Mouse (Mus musculus) neural tube, embryonic 11.5 days (tissue): ENCODE results near the gene Vmo1. TPM values are rescaled to one million over a fixed set of nuclear protein-coding genes. Genes with fewer than 3 reads are reported as not detected.

Source experiments
- ATAC-seq: fragments of 200-750 bp; cut with Nextera tagmentation; 2 replicates; pipeline ENCODE4 v1.8.0; 2017; ENCODE audit warnings: moderate number of reproducible peaks, mild to moderate bottlenecking, moderate TSS enrichment, moderate library complexity; ENCODE audit not compliant: insufficient read depth, low FRiP score, low TSS enrichment
- DNase-seq: peaks from one replicate; pipeline ENCODE4 v3.0.0-alpha.2; 2015; ENCODE audit warnings: low spot score
- H3K27ac ChIP-seq: fragments of 300-500 bp; sonication (generic); 2 replicates; pipeline ENCODE4 v1.5.1; 2014; ENCODE audit warnings: low read depth, mild to moderate bottlenecking, low read length
- H3K27me3 ChIP-seq: fragments of 300-500 bp; sonication (generic); 2 replicates; pipeline ENCODE4 v1.6.1; 2014; ENCODE audit warnings: mild to moderate bottlenecking, low read length, mixed read lengths; ENCODE audit not compliant: control insufficient read depth, insufficient read depth
- H3K36me3 ChIP-seq: fragments of 300-500 bp; sonication (generic); 2 replicates; pipeline ENCODE4 v1.6.1; 2014; ENCODE audit warnings: mild to moderate bottlenecking, low read length, moderate library complexity, mixed read lengths; ENCODE audit not compliant: control insufficient read depth, insufficient read depth
- H3K4me1 ChIP-seq: fragments of 300-500 bp; sonication (generic); 2 replicates; pipeline ENCODE4 v1.6.1; 2014; ENCODE audit warnings: low read length, mixed read lengths; ENCODE audit not compliant: control insufficient read depth, insufficient read depth
- H3K4me2 ChIP-seq: fragments of 300-500 bp; sonication (generic); 2 replicates; pipeline ENCODE4 v1.6.1; 2014; ENCODE audit warnings: low read depth, mild to moderate bottlenecking, moderate library complexity
- H3K4me3 ChIP-seq: fragments of 300-500 bp; sonication (generic); 2 replicates; pipeline ENCODE4 v1.5.1; 2014; ENCODE audit warnings: low read depth, low read length
- H3K9ac ChIP-seq: fragments of 300-500 bp; sonication (generic); 2 replicates; pipeline ENCODE4 v1.6.1; 2014; ENCODE audit warnings: mild to moderate bottlenecking, low read length
- H3K9me3 ChIP-seq: fragments of 300-500 bp; sonication (generic); 2 replicates; pipeline ENCODE4 v1.6.1; 2016; ENCODE audit warnings: low read length; ENCODE audit not compliant: control insufficient read depth
- WGBS: fragments of 180-500 bp; shearing (Covaris S2); extraction: QIAGEN DNeasy Blood & Tissue Kit; methylation state at CpG from one replicate; pipeline ENCODE4 v1.1.7; 2014; 5-methylcytosine and 5-hydroxymethylcytosine counted together
- polyA plus RNA-seq: library from polyadenylated mRNA; unstranded; fragments of >200 nt; fragmentation: Nextera tagmentation; extraction: Ambion mirVana; gene quantifications from 2 replicates; pipeline ENCODE4 v1.2.1, GENCODE M21; 2014

Gene Vmo1
- polyA plus RNA-seq, 1 experiment from 2014 or later = not detected

- H3K36me3 ChIP-seq = no peaks in the 10 kb centered on the region
- DNase-seq = no peak
- no peak for ATAC-seq
- H3K4me2 ChIP-seq = no peak overlapping the region
- 57% methylated on average over 11 of the region's 11 CpGs for WGBS
- no peak overlapping the region for H3K4me3 ChIP-seq
- no peaks in the 10 kb centered on the region for H3K9me3 ChIP-seq
- H3K9ac ChIP-seq = no peak overlapping the region
- H3K27me3 ChIP-seq = no peaks in the 10 kb centered on the region
- no peaks in the 10 kb centered on the region for H3K4me1 ChIP-seq
- H3K27ac ChIP-seq = no peak overlapping the region
Observed at GRCm38 (mm10) chr11:70513520-70513919, 896 bp downstream of the Vmo1 start.

- WGBS = 87% methylated on average over 7 of the region's 7 CpGs
- no peak overlapping the region for H3K4me3 ChIP-seq
Observed at GRCm38 (mm10) chr11:70512709-70513342, 1.6 kb downstream of the Vmo1 start.

DNA sequence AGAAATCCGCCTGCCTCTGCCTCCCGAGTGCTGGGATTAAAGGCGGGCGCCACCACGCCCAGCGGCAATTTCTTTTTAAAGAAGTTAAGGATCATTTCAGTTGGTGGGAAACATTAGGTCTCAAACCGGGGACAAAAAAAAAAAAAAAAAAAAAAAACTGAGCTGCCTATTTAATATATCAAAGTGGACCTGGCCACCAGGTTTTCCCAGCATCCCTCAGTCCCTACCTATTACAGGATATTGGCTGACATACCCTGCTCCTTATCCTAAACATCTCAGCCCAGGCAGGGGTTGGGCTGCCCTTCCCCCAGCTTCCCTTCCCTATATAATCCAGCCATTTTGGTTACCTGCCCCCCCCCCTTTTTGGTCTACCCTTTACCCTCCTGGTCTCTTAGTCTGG is 2.6 kb downstream of the Vmo1 start:
- H3K27me3 ChIP-seq = no peaks in the 10 kb centered on the region
- no peaks in the 10 kb centered on the region for H3K4me1 ChIP-seq
- WGBS = 95% methylated on average over 7 of the region's 7 CpGs
- no peak overlapping the region for H3K27ac ChIP-seq
- no peak overlapping the region for H3K4me3 ChIP-seq
- H3K36me3 ChIP-seq = no peaks in the 10 kb centered on the region
- DNase-seq = no peak
- no peak overlapping the region for H3K9ac ChIP-seq
- ATAC-seq = no peak
- H3K4me2 ChIP-seq = no peak overlapping the region
- H3K9me3 ChIP-seq = no peaks in the 10 kb centered on the region

More at GRCm38 (mm10) chr11:70512709-70513342, 1.6 kb downstream of the Vmo1 start:
- Histone ChIP-seq H3K9ac (no peak overlapping the region), H3K27ac (no peak overlapping the region), H3K27me3 (no peaks in the 10 kb centered on the region), H3K4me1 (no peaks in the 10 kb centered on the region), H3K4me2 (no peak overlapping the region), H3K36me3 (no peaks in the 10 kb centered on the region), H3K9me3 (no peaks in the 10 kb centered on the region)
- DNase-seq (no peak), ATAC-seq (no peak)

DNA sequence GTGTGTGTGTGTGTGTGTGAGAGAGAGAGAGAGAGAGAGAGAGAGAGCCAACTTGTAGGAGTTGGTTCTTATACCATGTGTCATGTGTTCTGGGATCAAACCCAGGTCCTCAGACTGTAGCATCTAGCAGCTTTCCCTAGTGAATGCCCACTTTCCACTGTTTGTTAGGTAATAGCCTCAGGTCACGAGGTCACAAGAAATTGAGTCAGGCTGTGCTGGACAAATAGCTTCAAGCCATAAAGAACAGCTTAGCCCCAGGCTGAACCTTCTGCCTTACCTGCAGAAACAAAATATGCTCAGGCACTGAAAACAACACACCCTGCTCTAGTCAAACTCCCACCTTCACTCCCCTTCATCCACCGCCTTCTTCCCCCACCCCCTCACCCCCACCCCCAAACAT is 3.2 kb downstream of the Vmo1 start:
- ATAC-seq (no peak), DNase-seq (no peak)
- no peaks in the 10 kb centered on the region for H3K4me1 ChIP-seq
- no peak overlapping the region for H3K4me3 ChIP-seq
- no peaks in the 10 kb centered on the region for H3K36me3 ChIP-seq
- no peak overlapping the region for H3K27ac ChIP-seq
- no peak overlapping the region for H3K9ac ChIP-seq
- no peaks in the 10 kb centered on the region for H3K9me3 ChIP-seq
- 80% methylated on average over 2 of the region's 2 CpGs for WGBS
- no peak overlapping the region for H3K4me2 ChIP-seq
- H3K27me3 ChIP-seq = no peaks in the 10 kb centered on the region

DNA sequence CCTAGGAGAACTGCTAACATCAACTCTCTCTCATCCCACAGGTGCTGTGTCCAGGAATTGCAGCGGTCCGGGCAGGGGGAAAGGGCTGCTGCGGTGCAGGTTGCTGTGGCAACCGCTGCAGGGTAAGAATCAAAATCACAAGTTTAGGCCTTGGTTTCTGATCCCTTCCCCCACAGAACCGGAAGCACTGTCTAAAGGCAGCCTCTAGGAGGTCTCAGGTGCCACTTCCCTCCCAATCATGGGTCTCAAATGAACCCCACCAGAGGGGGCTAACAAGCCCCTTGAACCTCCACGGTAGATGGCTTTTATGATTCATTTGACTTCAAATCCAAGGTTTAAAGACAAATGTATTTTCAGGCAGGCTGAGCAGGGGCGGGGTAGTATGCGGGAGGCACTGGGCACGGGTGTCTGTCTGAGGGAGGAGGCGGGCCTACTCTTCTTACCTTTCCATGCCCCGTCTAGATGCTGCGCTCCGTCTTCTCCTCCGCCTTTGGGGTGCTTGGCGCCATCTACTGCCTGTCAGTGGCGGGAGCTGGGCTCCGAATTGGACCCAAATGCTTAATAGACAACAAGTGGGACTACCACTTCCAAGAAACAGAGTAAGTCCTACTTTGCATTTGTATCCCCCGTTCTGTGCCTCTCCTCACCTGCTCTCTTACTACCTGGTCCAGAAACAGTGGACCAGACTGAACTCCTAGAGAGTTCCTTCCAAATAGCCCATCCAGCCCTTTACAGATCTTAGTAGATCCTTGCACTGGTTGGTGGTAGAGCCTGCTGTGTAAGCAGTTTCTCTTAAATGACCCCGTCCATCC is 4.5 kb downstream of the Vmo1 start:
- Histone ChIP-seq H3K4me2 (no peak overlapping the region), H3K9ac (no peak overlapping the region), H3K27ac (no peak overlapping the region), H3K27me3 (no peaks in the 10 kb centered on the region), H3K4me3 (no peak overlapping the region), H3K36me3 (no peaks in the 10 kb centered on the region), H3K9me3 (no peaks in the 10 kb centered on the region), H3K4me1 (no peaks in the 10 kb centered on the region)
- ATAC-seq (no peak), DNase-seq (peak; percentile 68)
- WGBS = 12% methylated on average over 19 of the region's 19 CpGs

DNA sequence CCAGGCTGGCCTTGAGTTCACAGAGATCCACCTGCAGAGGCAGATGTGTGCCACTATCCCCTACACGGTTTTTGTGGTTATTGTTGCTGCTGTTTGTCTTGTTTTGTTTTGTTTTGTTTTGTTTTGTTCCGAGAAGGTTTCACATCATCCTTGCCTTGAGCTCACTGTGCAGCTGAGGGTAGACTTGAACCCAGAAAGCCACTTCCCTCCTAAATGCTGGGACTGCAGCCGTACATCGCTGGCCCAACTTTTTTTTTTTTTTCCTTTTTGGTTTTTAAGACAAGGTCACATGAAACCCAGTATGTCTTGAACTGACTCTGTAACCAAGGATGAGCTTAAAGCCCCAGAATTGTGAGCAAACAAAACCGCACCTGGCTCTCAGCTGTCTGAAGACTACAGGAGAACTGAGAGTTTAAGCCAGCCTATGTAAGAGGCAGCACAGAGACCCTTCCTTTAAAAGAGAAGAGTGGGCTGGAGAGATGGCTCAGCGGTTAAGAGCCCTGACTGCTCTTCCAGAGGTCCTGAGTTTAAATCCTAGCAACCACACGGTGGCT is 7.4 kb downstream of the Vmo1 start:
- no peaks in the 10 kb centered on the region for H3K4me1 ChIP-seq
- H3K4me3 ChIP-seq = no peak overlapping the region
- no peak overlapping the region for H3K27ac ChIP-seq
- no peaks in the 10 kb centered on the region for H3K9me3 ChIP-seq
- H3K4me2 ChIP-seq = no peak overlapping the region
- H3K27me3 ChIP-seq = no peaks in the 10 kb centered on the region
- 74% methylated on average over 7 of the region's 7 CpGs for WGBS
- no peak overlapping the region for H3K9ac ChIP-seq
- no peak for ATAC-seq
- no peak for DNase-seq
- H3K36me3 ChIP-seq = no peaks in the 10 kb centered on the region

DNA sequence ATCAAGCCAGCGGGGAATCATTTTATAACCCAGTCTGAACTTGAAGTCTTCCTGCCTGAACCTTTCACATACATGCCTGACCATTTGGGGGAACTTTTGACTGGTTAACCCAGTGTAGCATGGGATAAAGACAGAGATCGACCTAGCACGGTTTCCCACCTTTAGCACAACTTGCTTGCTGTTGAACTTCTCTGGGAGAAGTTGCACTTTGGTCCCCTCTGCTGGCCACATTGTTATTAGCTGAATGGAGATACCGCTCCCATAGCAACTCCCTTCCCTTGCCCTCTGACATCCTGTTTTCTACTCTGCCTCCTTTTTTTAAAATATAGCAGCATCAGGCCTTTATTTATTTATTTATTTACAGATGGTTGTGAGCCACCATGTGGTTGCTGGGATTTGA is 8.0 kb downstream of the Vmo1 start:
- Histone ChIP-seq H3K27me3 (no peaks in the 10 kb centered on the region), H3K4me3 (no peak overlapping the region), H3K27ac (no peak overlapping the region), H3K4me1 (no peaks in the 10 kb centered on the region), H3K9me3 (no peaks in the 10 kb centered on the region), H3K4me2 (no peak overlapping the region), H3K9ac (no peak overlapping the region), H3K36me3 (no peaks in the 10 kb centered on the region)
- ATAC-seq = no peak
- 33% methylated on average over 4 of the region's 4 CpGs for WGBS
- DNase-seq = peak; percentile 53

- no peaks in the 10 kb centered on the region for H3K9me3 ChIP-seq
- ATAC-seq (no peak), DNase-seq (no peak)
- no peak within 1 kb of the TSS for H3K4me2 ChIP-seq
- H3K9ac ChIP-seq = no peak within 1 kb of the TSS
- H3K36me3 ChIP-seq = no peaks in the 10 kb centered on the region
- no peaks in the 10 kb centered on the region for H3K4me1 ChIP-seq
- H3K27me3 ChIP-seq = no peaks in the 10 kb centered on the region
- H3K27ac ChIP-seq = no peak within 1 kb of the TSS
- no peak within 1 kb of the TSS for H3K4me3 ChIP-seq
- WGBS = 75% methylated on average over 9 of the region's 9 CpGs
Observed at GRCm38 (mm10) chr11:70504970-70505369, 9.4 kb downstream of the Vmo1 start, which contains the start of gene Tm4sf5. Gene Tm4sf5 (plus strand): TSS chr11:70505244.

- Histone ChIP-seq H3K9me3 (no peaks in the 10 kb centered on the region), H3K4me3 (no peak overlapping the region), H3K4me2 (no peak overlapping the region), H3K4me1 (no peaks in the 10 kb centered on the region), H3K27ac (no peak overlapping the region), H3K27me3 (no peaks in the 10 kb centered on the region), H3K9ac (no peak overlapping the region), H3K36me3 (no peaks in the 10 kb centered on the region)
- ATAC-seq (no peak), DNase-seq (no peak)
- WGBS = 71% methylated on average over 3 of the region's 3 CpGs
Observed at GRCm38 (mm10) chr11:70502018-70502417, 12.4 kb downstream of the Vmo1 start.
